Mouse (Mus musculus): ENCODE data around the gene Prss57.
"Not testable (repeated sequence)": the region's sequence is repeated elsewhere in the genome, so short reads cannot be mapped to it uniquely, and the experiment has no call there.

Prss57 gene

GRCm38 (mm10) chr10:79779784-79780663 is 10.7 kb downstream of the Prss57 start:
- DNase-seq, result peak; percentile 98

GRCm38 (mm10) chr10:79779193-79779592 is 11.6 kb downstream of the Prss57 start:
- no peak for DNase-seq

- peak; percentile 59 for DNase-seq
These were observed 12.8 kb downstream of the Prss57 start for GRCm38 (mm10) chr10:79778006-79778405.

- DNase-seq, result no peak
These were observed 13.6 kb downstream of the Prss57 start, which contains the start of gene Fstl3 for GRCm38 (mm10) chr10:79777103-79777531. Gene Fstl3, plus strand, starts transcription at chr10:79777272.

GRCm38 (mm10) chr10:79774486-79775279 is 16.1 kb downstream of the Prss57 start:
- no peak for DNase-seq

GRCm38 (mm10) chr10:79773208-79773607 is 17.6 kb downstream of the Prss57 start:
- DNase-seq, result no peak

- DNase-seq, result no peak
These were observed 18.4 kb downstream of the Prss57 start for GRCm38 (mm10) chr10:79772320-79772719.

- DNase-seq, result no peak
These were observed 21.4 kb downstream of the Prss57 start for GRCm38 (mm10) chr10:79769329-79769728.

GRCm38 (mm10) chr10:79768400-79768799 is 22.4 kb downstream of the Prss57 start:
- DNase-seq, result peak; percentile 76

GRCm38 (mm10) chr10:79767372-79768244 is 23.2 kb downstream of the Prss57 start:
- DNase-seq, result peak; percentile 95

GRCm38 (mm10) chr10:79766508-79767325 is 24.0 kb downstream of the Prss57 start, which contains the start of gene Rnf126:
Gene Rnf126, minus strand, starts transcription at chr10:79766952.
- peak; percentile 97 for DNase-seq

GRCm38 (mm10) chr10:79766001-79766507 is 24.7 kb downstream of the Prss57 start:
- no peak for DNase-seq

GRCm38 (mm10) chr10:79765228-79765745 is 25.5 kb downstream of the Prss57 start:
- no peak for DNase-seq

- DNase-seq, result no peak
These were observed 26.5 kb downstream of the Prss57 start for GRCm38 (mm10) chr10:79764234-79764633.

- DNase-seq, result no peak
These were observed 27.9 kb downstream of the Prss57 start for GRCm38 (mm10) chr10:79762875-79763274.

GRCm38 (mm10) chr10:79760603-79761143 is 30.1 kb downstream of the Prss57 start:
- DNase-seq, result no peak

- not testable (repeated sequence) for DNase-seq
These were observed 31.1 kb downstream of the Prss57 start for GRCm38 (mm10) chr10:79759675-79760074.

GRCm38 (mm10) chr10:79756660-79757059 is 34.1 kb downstream of the Prss57 start:
- no peak for DNase-seq

- DNase-seq, result no peak
These were observed 34.9 kb downstream of the Prss57 start for GRCm38 (mm10) chr10:79755854-79756253.

- peak; percentile 56 for DNase-seq
These were observed 35.8 kb downstream of the Prss57 start, which contains the start of gene Fgf22 for GRCm38 (mm10) chr10:79754856-79755516. Gene Fgf22, plus strand, starts transcription at chr10:79755076.
